Mouse (Mus musculus) MEL (cell line): ENCODE data around the gene Scnn1a. TPM values are rescaled to one million over a fixed set of nuclear protein-coding genes. Genes with fewer than 3 reads are reported as not detected.

Source experiments
- DNase-seq: peaks from one replicate; pipeline ENCODE4 v3.0.0; 2011; ENCODE audit warnings: low read depth, low spot score
- H3K27ac ChIP-seq: 2 replicates; pipeline ENCODE4 v1.5.1; 2012; ENCODE audit warnings: low read depth, mild to moderate bottlenecking, control low read depth, low read length, moderate library complexity; ENCODE audit not compliant: control insufficient read depth
- H3K27me3 ChIP-seq, 2 experiments: fragments of 150-350 bp in 1 of 2; sonication (generic) in 1 of 2; 2 replicates each; pipeline ENCODE4 v1.6.1; 2012; ENCODE audit warnings: low read length in 2 of 2, mild to moderate bottlenecking in 2 of 2, improper control_type of control experiment in 1 of 2, moderate library complexity in 1 of 2; ENCODE audit not compliant: insufficient read depth in 2 of 2, control insufficient read depth in 1 of 2
- H3K36me3 ChIP-seq, 2 experiments: 2 replicates each; pipeline ENCODE4 v1.6.1; 2012 to 2014; ENCODE audit warnings: low read length in 2 of 2, improper control_type of control experiment in 1 of 2, inconsistent platforms in 1 of 2, mild to moderate bottlenecking in 1 of 2; ENCODE audit not compliant: insufficient read depth in 2 of 2, control insufficient read depth in 1 of 2
- H3K4me1 ChIP-seq, 2 experiments: fragments of 150-350 bp in 1 of 2; sonication (generic) in 1 of 2; 2 replicates each; pipeline ENCODE4 v1.6.1; 2012; ENCODE audit warnings: low read length in 2 of 2, improper control_type of control experiment in 1 of 2, mild to moderate bottlenecking in 1 of 2; ENCODE audit not compliant: insufficient read depth in 2 of 2, control insufficient read depth in 1 of 2
- H3K4me3 ChIP-seq, 2 experiments: fragments of 150-350 bp in 1 of 2; sonication (generic) in 1 of 2; 2 replicates each; pipeline ENCODE4 v1.5.1; 2012; ENCODE audit warnings: low read depth in 2 of 2, low read length in 2 of 2, mild to moderate bottlenecking in 2 of 2, moderate library complexity in 2 of 2, control low read depth in 1 of 2, improper control_type of control experiment in 1 of 2; ENCODE audit not compliant: control insufficient read depth in 1 of 2, insufficient read depth in 1 of 2
- H3K79me2 ChIP-seq: 2 replicates; pipeline ENCODE4 v1.6.1; 2012; ENCODE audit warnings: mild to moderate bottlenecking, low read length, moderate library complexity; ENCODE audit not compliant: control insufficient read depth, poor library complexity, insufficient read depth
- H3K9ac ChIP-seq: 2 replicates; pipeline ENCODE4 v1.6.1; 2012; ENCODE audit warnings: low read depth, mild to moderate bottlenecking, control low read depth, low read length, moderate library complexity; ENCODE audit not compliant: control insufficient read depth, poor library complexity, severe bottlenecking
- H3K9me3 ChIP-seq: fragments of 150-350 bp; sonication (generic); replicated peaks from 2 replicates; pipeline ENCODE4 v1.6.1; 2012; ENCODE audit warnings: mild to moderate bottlenecking, low read length, improper control_type of control experiment, moderate library complexity; ENCODE audit not compliant: insufficient read depth
- CHD2 ChIP-seq: IDR thresholded peaks from 2 replicates; pipeline ENCODE4 v1.6.1; 2011; ENCODE audit warnings: low read length, improper control_type of control experiment
- CTCF ChIP-seq, 3 experiments: IDR thresholded peaks in 2 of 3; conservative IDR thresholded peaks in 1 of 3; 2 replicates each; pipeline ENCODE4 v1.5.1; 2011 to 2012; ENCODE audit warnings: low read length in 3 of 3, low read depth in 2 of 3, mild to moderate bottlenecking in 2 of 3, improper control_type of control experiment in 1 of 3, inconsistent platforms in 1 of 3, mixed read lengths in 1 of 3, moderate library complexity in 1 of 3; ENCODE audit not compliant: control insufficient read depth in 1 of 3, insufficient read depth in 1 of 3, poor library complexity in 1 of 3, severe bottlenecking in 1 of 3
- EP300 ChIP-seq, 2 experiments: IDR thresholded peaks; 2 replicates each; pipeline ENCODE4 v1.6.1; 2011; ENCODE audit warnings: improper control_type of control experiment in 2 of 2, low read length in 2 of 2, low read depth in 1 of 2, mild to moderate bottlenecking in 1 of 2
- ETS1 ChIP-seq: IDR thresholded peaks from 2 replicates; pipeline ENCODE4 v1.6.1; 2012; ENCODE audit warnings: low read depth, mild to moderate bottlenecking, inconsistent platforms, low read length, improper control_type of control experiment, moderate library complexity
- MAX ChIP-seq: IDR thresholded peaks from 2 replicates; pipeline ENCODE4 v1.6.1; 2011; ENCODE audit warnings: low read length, improper control_type of control experiment
- MEF2A ChIP-seq: IDR thresholded peaks from 2 replicates; pipeline ENCODE4 v1.6.1; 2014; ENCODE audit warnings: low read depth, mild to moderate bottlenecking, inconsistent platforms, low read length, improper control_type of control experiment; ENCODE audit not compliant: poor library complexity, insufficient replicate concordance, severe bottlenecking; ENCODE audit errors: extremely low read depth
- MYB ChIP-seq: IDR thresholded peaks from 2 replicates; pipeline ENCODE4 v1.6.1; 2011; ENCODE audit warnings: mild to moderate bottlenecking, low read depth, low read length, improper control_type of control experiment
- NELFE ChIP-seq: IDR thresholded peaks from 2 replicates; pipeline ENCODE4 v1.6.1; 2011; ENCODE audit warnings: low read depth, low read length, improper control_type of control experiment
- POLR2A ChIP-seq, 2 experiments: IDR thresholded peaks; 2 replicates each; pipeline ENCODE4 v1.6.1; 2011 to 2012; ENCODE audit warnings: low read length in 2 of 2, mild to moderate bottlenecking in 2 of 2, control low read depth in 1 of 2, improper control_type of control experiment in 1 of 2, low read depth in 1 of 2, moderate library complexity in 1 of 2; ENCODE audit not compliant: control insufficient read depth in 1 of 2, insufficient read depth in 1 of 2, poor library complexity in 1 of 2
- POLR2AphosphoS2 ChIP-seq: IDR thresholded peaks from 2 replicates; pipeline ENCODE4 v1.6.1; 2011; ENCODE audit warnings: low read length, improper control_type of control experiment
- RCOR1 ChIP-seq: IDR thresholded peaks from 2 replicates; pipeline ENCODE4 v1.6.1; 2012; ENCODE audit warnings: low read depth, mild to moderate bottlenecking, inconsistent platforms, low read length, improper control_type of control experiment
- TAL1 ChIP-seq: IDR thresholded peaks from 2 replicates; pipeline ENCODE4 v1.6.1; 2012; ENCODE audit warnings: mild to moderate bottlenecking, inconsistent platforms, low read length, moderate library complexity, mixed read lengths
- UBTF ChIP-seq: IDR thresholded peaks from 2 replicates; pipeline ENCODE4 v1.6.1; 2012; ENCODE audit warnings: low read depth, mild to moderate bottlenecking, inconsistent platforms, low read length, improper control_type of control experiment, moderate library complexity, borderline replicate concordance; ENCODE audit not compliant: insufficient read depth
- USF2 ChIP-seq, 2 experiments: IDR thresholded peaks; 2 replicates each; pipeline ENCODE4 v1.6.1; 2011 to 2012; ENCODE audit warnings: improper control_type of control experiment in 2 of 2, low read length in 2 of 2, borderline replicate concordance in 1 of 2, inconsistent platforms in 1 of 2, low read depth in 1 of 2, mild to moderate bottlenecking in 1 of 2; ENCODE audit not compliant: insufficient read depth in 1 of 2
- ZKSCAN1 ChIP-seq: IDR thresholded peaks from 2 replicates; pipeline ENCODE4 v1.6.1; 2012; ENCODE audit warnings: low read depth, mild to moderate bottlenecking, inconsistent platforms, low read length, improper control_type of control experiment, moderate library complexity
- polyA plus RNA-seq, 2 experiments: library from polyadenylated mRNA; stranded (reverse) in 1 of 2; unstranded in 1 of 2; fragments of >175 nt in 1 of 2; fragments of >200 nt in 1 of 2; gene quantifications; 2 replicates each; pipeline versions ENCODE4 v1.2.1 to v1.2.4; 2012; ENCODE audit warnings: low replicate concordance in 2 of 2, low read depth in 1 of 2; ENCODE audit not compliant: insufficient read length in 2 of 2, insufficient read depth in 1 of 2, missing spikeins in 1 of 2
- total RNA-seq: library from RNA; depleted of rRNA; stranded (reverse); fragments of 300-350 nt; gene quantifications from 2 replicates; pipeline ENCODE4 v1.2.3, GENCODE M21; 2012

Scnn1a gene
- total and polyA plus RNA-seq, 3 experiments = 0.50 TPM; not detected in 2

GRCm38 (mm10) chr6:125355197-125355741 is 34.8 kb downstream of the Scnn1a start:
- Histone ChIP-seq H3K27me3 (no peaks in the 10 kb centered on the region), H3K4me1 (peaks cover 11 to 44% of the 10 kb centered on the region in 2 experiments), H3K79me2 (peaks cover 21% of the 10 kb centered on the region), H3K36me3 (peaks cover 0 to 38% of the 10 kb centered on the region in 2 experiments; a peak in 3 of 4 replicates), H3K27ac (no peak overlapping the region), H3K9ac (no peak overlapping the region), H3K9me3 (no peaks in the 10 kb centered on the region), H3K4me3 (no peak overlapping the region)
- TF ChIP-seq POLR2A (IDR thresholded peaks at IDR 0.05; ENCODE audit: control insufficient read depth in 1 of 2, insufficient read depth in 1 of 2, low read depth in 1 of 2, low read length in 2 of 2, poor library complexity in 1 of 2) (no peak), UBTF (no peak), MEF2A (no peak), NELFE (no peak), USF2 (IDR thresholded peaks at IDR 0.05; ENCODE audit: borderline replicate concordance in 1 of 2, insufficient read depth in 1 of 2, low read depth in 1 of 2, low read length in 2 of 2) (no peak), ZKSCAN1 (no peak), RCOR1 (no peak)
- DNase-seq = no peak

GRCm38 (mm10) chr6:125356264-125356663 is 35.8 kb downstream of the Scnn1a start:
- peaks cover 12% of the 10 kb centered on the region for H3K79me2 ChIP-seq
- H3K4me3 ChIP-seq = no peak overlapping the region
- TF ChIP-seq CTCF (IDR thresholded peaks at IDR 0.05 in 2 of 3, conservative IDR thresholded peaks at IDR 0.05 in 1 of 3; ENCODE audit: control insufficient read depth in 1 of 3, insufficient read depth in 1 of 3, low read depth in 2 of 3, low read length in 3 of 3, poor library complexity in 1 of 3, severe bottlenecking in 1 of 3) = no peak
- no peak for TF ChIP-seq TAL1
- TF ChIP-seq NELFE = no peak
- TF ChIP-seq POLR2AphosphoS2 = no peak
- TF ChIP-seq UBTF = no peak
- no peak for TF ChIP-seq POLR2A (IDR thresholded peaks at IDR 0.05; ENCODE audit: control insufficient read depth in 1 of 2, insufficient read depth in 1 of 2, low read depth in 1 of 2, low read length in 2 of 2, poor library complexity in 1 of 2)
- TF ChIP-seq MYB = no peak
- no peak for TF ChIP-seq MAX
- TF ChIP-seq EP300 (IDR thresholded peaks at IDR 0.05; ENCODE audit: low read depth in 1 of 2, low read length in 2 of 2) = no peak
- no peak for TF ChIP-seq ETS1
- TF ChIP-seq CHD2 = no peak
- DNase-seq = no peak
- H3K36me3 ChIP-seq = peaks cover 1 to 34% of the 10 kb centered on the region in 2 experiments; a peak in 3 of 4 replicates
- H3K4me1 ChIP-seq = peaks cover 7 to 40% of the 10 kb centered on the region in 2 experiments
- H3K9ac ChIP-seq = no peak overlapping the region
- H3K27me3 ChIP-seq = no peaks in the 10 kb centered on the region
- no peak overlapping the region for H3K27ac ChIP-seq
- no peaks in the 10 kb centered on the region for H3K9me3 ChIP-seq
